Comparison of ENCODE assay signal across 8 mouse cellular contexts in genomic region chr8:69328301-69329288, GRCm38 (mm10). TPM values are rescaled to one million over a fixed set of nuclear protein-coding genes. Genes with fewer than 3 reads are reported as not detected.
DNase-seq lines count a peak whose midpoint lies in the region; ATAC-seq and TF ChIP-seq lines count a peak whose summit lies in the region.

No protein-coding gene starts in this region.

- DNase-seq in A20 (ENCODE audit: low read depth, low spot score), result peak; percentile 77
- DNase-seq in liver, result peak; percentile 75
- DNase-seq in monocyte, adult 2 months (ENCODE audit: low read depth in 1 of 2, low spot score in 2 of 2), result peak; percentile 36 to 52
- DNase-seq in spleen, postnatal 36 days (ENCODE audit: low spot score in 2 of 2), result peak; percentile 62 to 70

- 0 out of 2 replicates have a peak, but pooled peaks have one; percentile 48 for ATAC-seq in heart, embryonic 12.5 days (ENCODE audit: insufficient number of reproducible peaks, low FRiP score)
- peak; percentile 93 for ATAC-seq in kidney, embryonic 16.5 days (ENCODE audit: low FRiP score, low TSS enrichment)

- no peaks in the 10 kb centered on the region for H3K36me3 ChIP-seq in heart, embryonic 12.5 days
- no peaks in the 10 kb centered on the region for H3K36me3 ChIP-seq in kidney, embryonic 16.5 days (ENCODE audit: insufficient read depth, low read length)

- H3K4me2 ChIP-seq in heart, embryonic 12.5 days, result peak overlapping the region; percentile 76
- H3K4me2 ChIP-seq in kidney, embryonic 16.5 days (replicated peaks; ENCODE audit: low read depth, low read length), result peak overlapping the region; percentile 60

- peak overlapping the region; percentile 69; the same call in 1 of the 2 replicates for H3K9ac ChIP-seq in heart, embryonic 12.5 days
- peak overlapping the region; percentile 62; the same call in 1 of the 2 replicates for H3K9ac ChIP-seq in kidney, embryonic 16.5 days (replicated peaks; ENCODE audit: low read length)

- no peak overlapping the region for H3K27ac ChIP-seq in bone marrow macrophage, adult 2 months (ENCODE audit: insufficient read depth, low read depth, low read length)
- H3K27ac ChIP-seq in embryonic fibroblast, embryonic 13.5 days (ENCODE audit: insufficient read depth, low read length), result no peak overlapping the region
- H3K27ac ChIP-seq in heart, embryonic 12.5 days (ENCODE audit: poor library complexity, severe bottlenecking), result no peak overlapping the region
- no peak overlapping the region for H3K27ac ChIP-seq in kidney, embryonic 16.5 days (ENCODE audit: low read length)

- peak; percentile 44; the same call in 1 of the 2 replicates for TF ChIP-seq CTCF in bone marrow macrophage, adult 2 months (IDR thresholded peaks at IDR 0.05; ENCODE audit: low read depth, low read length)
- peak; percentile 61; the same call in 1 of the 2 replicates for TF ChIP-seq CTCF in embryonic fibroblast, embryonic 13.5 days (IDR thresholded peaks at IDR 0.05; ENCODE audit: borderline replicate concordance, insufficient read depth, low read length)

- peak overlapping the region; percentile 55 for H3K4me3 ChIP-seq in bone marrow macrophage, adult 2 months (ENCODE audit: insufficient read depth, low read length)
- peak overlapping the region; percentile 37 for H3K4me3 ChIP-seq in embryonic fibroblast, embryonic 13.5 days (ENCODE audit: insufficient read depth, low read length)
- peak overlapping the region; percentile 46 for H3K4me3 ChIP-seq in heart, embryonic 12.5 days
- peak overlapping the region; percentile 43 for H3K4me3 ChIP-seq in kidney, embryonic 16.5 days (ENCODE audit: low read length)

- 8% methylated on average over 24 of the region's 24 CpGs for WGBS in heart, embryonic 12.5 days
- 7% methylated on average over 24 of the region's 24 CpGs for WGBS in kidney, embryonic 16.5 days

- no peaks in the 10 kb centered on the region for H3K27me3 ChIP-seq in heart, embryonic 12.5 days (replicated peaks)
- no peaks in the 10 kb centered on the region for H3K27me3 ChIP-seq in kidney, embryonic 16.5 days (ENCODE audit: insufficient read depth, low read length)

- TF ChIP-seq POLR2A in bone marrow macrophage, adult 2 months (IDR thresholded peaks at IDR 0.05; ENCODE audit: borderline replicate concordance, low read depth, low read length), result no peak
- no peak for TF ChIP-seq POLR2A in embryonic fibroblast, embryonic 13.5 days (IDR thresholded peaks at IDR 0.05; ENCODE audit: low read depth, low read length)

- H3K4me1 ChIP-seq in bone marrow macrophage, adult 2 months (ENCODE audit: control insufficient read depth, insufficient read depth, low read length), result no peaks in the 10 kb centered on the region
- no peaks in the 10 kb centered on the region for H3K4me1 ChIP-seq in embryonic fibroblast, embryonic 13.5 days (ENCODE audit: control insufficient read depth, insufficient read depth, low read length)
- H3K4me1 ChIP-seq in heart, embryonic 12.5 days (replicated peaks), result no peaks in the 10 kb centered on the region
- H3K4me1 ChIP-seq in kidney, embryonic 16.5 days (ENCODE audit: insufficient read depth, low read length), result no peaks in the 10 kb centered on the region

- no peaks in the 10 kb centered on the region for H3K9me3 ChIP-seq in heart, embryonic 12.5 days (replicated peaks)
- no peaks in the 10 kb centered on the region for H3K9me3 ChIP-seq in kidney, embryonic 16.5 days (ENCODE audit: low read length)

RNA-seq across cellular contexts. Expression of gene D130040H23Rik, which starts 57.7 kb away (rescaled TPM):
- 11.7 and 15.2 TPM in 2 replicates for polyA plus RNA-seq in bone marrow macrophage, adult 2 months (2012; ENCODE audit: insufficient read depth, insufficient read length, missing spikeins)
- 10.3 and 13.2 TPM in 2 replicates for polyA plus RNA-seq in embryonic fibroblast, embryonic 13.5 days (2011; ENCODE audit: insufficient read length, low read depth, missing spikeins)
- polyA plus RNA-seq in heart, embryonic 12.5 days (2016; fragmentation: Nextera tagmentation; extraction: Ambion mirVana), result 4.5 and 4.6 TPM in 2 replicates
- 3.8 and 5.2 TPM in 2 replicates for polyA plus RNA-seq in kidney, embryonic 16.5 days (2015; fragmentation: Nextera tagmentation; extraction: Ambion mirVana)
